Mouse (Mus musculus): ENCODE measurements around the gene Rpl13a.
"Not testable (repeated sequence)": the region's sequence is repeated elsewhere in the genome, so short reads cannot be mapped to it uniquely, and the experiment has no call there.

- peak; percentile 43 for TF ChIP-seq CTCF (IDR thresholded peaks at IDR 0.05; ENCODE audit: low read depth)
- TF ChIP-seq EP300 (IDR thresholded peaks at IDR 0.05; ENCODE audit: low read depth), result not testable (repeated sequence)
Observed at GRCm38 (mm10) chr7:45173772-45174171, 45.2 kb upstream of the Rpl13a start.

All from heart, postnatal 0 days (tissue).